Mouse (Mus musculus) intestine, postnatal 0 days (tissue): ENCODE measurements at regions not wholly inside any gene's neighbourhood (a gene's known extent, or its start where the extent isn't known, plus 50 kb on each side); places are given as distances from the start of the nearest gene placed in this dataset.

ENCODE experiments used
- ATAC-seq: fragments of 200-750 bp; cut with Nextera tagmentation; 2 replicates; pipeline ENCODE4 v1.8.0; 2017; ENCODE audit warnings: mild to moderate bottlenecking, moderate TSS enrichment, moderate library complexity
- H3K27ac ChIP-seq: fragments of 300-500 bp; sonication (generic); 2 replicates; pipeline ENCODE4 v1.5.1; 2014; ENCODE audit warnings: mild to moderate bottlenecking, low read depth, low read length, moderate library complexity
- H3K27me3 ChIP-seq: fragments of 300-500 bp; sonication (generic); replicated peaks from 2 replicates; pipeline ENCODE4 v1.6.1; 2014; ENCODE audit warnings: low read length, mixed read lengths; ENCODE audit not compliant: control insufficient read depth, insufficient read depth
- H3K36me3 ChIP-seq: fragments of 300-500 bp; sonication (generic); 2 replicates; pipeline ENCODE4 v1.6.1; 2014; ENCODE audit warnings: mild to moderate bottlenecking, moderate library complexity; ENCODE audit not compliant: control insufficient read depth, insufficient read depth
- H3K4me1 ChIP-seq: fragments of 300-500 bp; sonication (generic); replicated peaks from 2 replicates; pipeline ENCODE4 v1.6.1; 2014; ENCODE audit warnings: antibody characterized with exemption, low read length, mixed read lengths; ENCODE audit not compliant: control insufficient read depth, insufficient read depth
- H3K4me2 ChIP-seq: fragments of 300-500 bp; sonication (generic); replicated peaks from 2 replicates; pipeline ENCODE4 v1.6.1; 2014; ENCODE audit warnings: low read depth, mild to moderate bottlenecking, moderate library complexity
- H3K4me3 ChIP-seq: fragments of 300-500 bp; sonication (generic); 2 replicates; pipeline ENCODE4 v1.5.1; 2014; ENCODE audit warnings: low read depth, low read length
- H3K9ac ChIP-seq: fragments of 300-500 bp; sonication (generic); 2 replicates; pipeline ENCODE4 v1.6.1; 2014; ENCODE audit warnings: mild to moderate bottlenecking, low read depth, low read length
- H3K9me3 ChIP-seq: fragments of 300-500 bp; sonication (generic); 2 replicates; pipeline ENCODE4 v1.6.1; 2016; ENCODE audit warnings: mixed run types; ENCODE audit not compliant: control insufficient read depth
- CTCF ChIP-seq: sonication (generic); IDR thresholded peaks from 2 replicates; pipeline ENCODE4 v1.5.1; 2016; ENCODE audit warnings: low read depth, mild to moderate bottlenecking, control low read depth, antibody characterized with exemption, moderate library complexity
- WGBS: fragments of 180-500 bp; shearing (Covaris S2); extraction: QIAGEN DNeasy Blood & Tissue Kit; methylation state at CpG from one replicate; pipeline ENCODE4 v1.1.7; 2014; 5-methylcytosine and 5-hydroxymethylcytosine counted together

DNA sequence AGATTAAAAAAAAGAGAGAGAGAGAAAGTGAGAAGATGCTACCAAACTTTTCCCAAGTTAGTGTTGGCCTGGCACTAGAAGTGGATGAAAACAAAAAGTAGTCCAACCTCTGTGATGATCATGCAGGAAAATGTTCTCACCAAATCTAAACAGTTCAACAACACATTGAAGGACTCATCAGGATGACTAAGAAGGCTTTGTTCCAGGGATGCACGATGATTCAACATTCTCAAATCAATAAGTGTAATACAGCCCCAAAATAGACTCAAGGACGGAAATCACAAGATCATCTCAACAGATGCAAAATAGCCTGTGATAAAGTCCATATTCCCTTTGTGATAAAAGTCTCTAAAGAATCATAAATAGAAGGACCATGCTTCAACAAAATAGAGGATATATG is 106.3 kb downstream of the Cysltr2 start:
- no peak overlapping the region for H3K27ac ChIP-seq
- no peak overlapping the region for H3K4me3 ChIP-seq
- no peak overlapping the region for H3K9ac ChIP-seq
- WGBS, result 80% methylated on average over 2 of the region's 2 CpGs
- H3K4me1 ChIP-seq, result no peaks in the 10 kb centered on the region
- no peaks in the 10 kb centered on the region for H3K27me3 ChIP-seq
- no peaks in the 10 kb centered on the region for H3K36me3 ChIP-seq
- TF ChIP-seq CTCF, result no peak
- no peaks in the 10 kb centered on the region for H3K9me3 ChIP-seq
- no peak for ATAC-seq
- no peak overlapping the region for H3K4me2 ChIP-seq

- H3K27ac ChIP-seq, result no peak overlapping the region
- no peak overlapping the region for H3K9ac ChIP-seq
- no peaks in the 10 kb centered on the region for H3K27me3 ChIP-seq
- TF ChIP-seq CTCF, result no peak
- no peak overlapping the region for H3K4me2 ChIP-seq
- no peaks in the 10 kb centered on the region for H3K4me1 ChIP-seq
- H3K9me3 ChIP-seq, result no peaks in the 10 kb centered on the region
- no peak for ATAC-seq
- no peak overlapping the region for H3K4me3 ChIP-seq
- H3K36me3 ChIP-seq, result no peaks in the 10 kb centered on the region
Measured at GRCm38 (mm10) chr14:72939067-72939393, 109.9 kb downstream of the Cysltr2 start.

GRCm38 (mm10) chr14:72938382-72939066 is 110.4 kb downstream of the Cysltr2 start:
- no peak overlapping the region for H3K27ac ChIP-seq
- no peaks in the 10 kb centered on the region for H3K4me1 ChIP-seq
- no peak for TF ChIP-seq CTCF
- no peak for ATAC-seq
- H3K4me2 ChIP-seq, result no peak overlapping the region
- no peaks in the 10 kb centered on the region for H3K9me3 ChIP-seq
- H3K9ac ChIP-seq, result no peak overlapping the region
- no peaks in the 10 kb centered on the region for H3K36me3 ChIP-seq
- no peak overlapping the region for H3K4me3 ChIP-seq
- no peaks in the 10 kb centered on the region for H3K27me3 ChIP-seq

GRCm38 (mm10) chr14:72933598-72933997 is 115.3 kb downstream of the Cysltr2 start:
- TF ChIP-seq CTCF, result no peak
- Histone ChIP-seq H3K4me2 (no peak overlapping the region), H3K4me1 (no peaks in the 10 kb centered on the region), H3K27ac (no peak overlapping the region), H3K9me3 (no peaks in the 10 kb centered on the region), H3K27me3 (no peaks in the 10 kb centered on the region), H3K9ac (no peak overlapping the region), H3K36me3 (no peaks in the 10 kb centered on the region), H3K4me3 (no peak overlapping the region)
- no peak for ATAC-seq

GRCm38 (mm10) chr14:72932296-72932695 is 116.6 kb downstream of the Cysltr2 start:
- Histone ChIP-seq H3K36me3 (no peaks in the 10 kb centered on the region), H3K9me3 (no peaks in the 10 kb centered on the region), H3K4me3 (no peak overlapping the region), H3K4me2 (no peak overlapping the region), H3K27ac (no peak overlapping the region), H3K4me1 (no peaks in the 10 kb centered on the region), H3K9ac (no peak overlapping the region), H3K27me3 (no peaks in the 10 kb centered on the region)
- ATAC-seq, result no peak
- 56% methylated on average over 9 of the region's 9 CpGs for WGBS
- no peak for TF ChIP-seq CTCF

DNA sequence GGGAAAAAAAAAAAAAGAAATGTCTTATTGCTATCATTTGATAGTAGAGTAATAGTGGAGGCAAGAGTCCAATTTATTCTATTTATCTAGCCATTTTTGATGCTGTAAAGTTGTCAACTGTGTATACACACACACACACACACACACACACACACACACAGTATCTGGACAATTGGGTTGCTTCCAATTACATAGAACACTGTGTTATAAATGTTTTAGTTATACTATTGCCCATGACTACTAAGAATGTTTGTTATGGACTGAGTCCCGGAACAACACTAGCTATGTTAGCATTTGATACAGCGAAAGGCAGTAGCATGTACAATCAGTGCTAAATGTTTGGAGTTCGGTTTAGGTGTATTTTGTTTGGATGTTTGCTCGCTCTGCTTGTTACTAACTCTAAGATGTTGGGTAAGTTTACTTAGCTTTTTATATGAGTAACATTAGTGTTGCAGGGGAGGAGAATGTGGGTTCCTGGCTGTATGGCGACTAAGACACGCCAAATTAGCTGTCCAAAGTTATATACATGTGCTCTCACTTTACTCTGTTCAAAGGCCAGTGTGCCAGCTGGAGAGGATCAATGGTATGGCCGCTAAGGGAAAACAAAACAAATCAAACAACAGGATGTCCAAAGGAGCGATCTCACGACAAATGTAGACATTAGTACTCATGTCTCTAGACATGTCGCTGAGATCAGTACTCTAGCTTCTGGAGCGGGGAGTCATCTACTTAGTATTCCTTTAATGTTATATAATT is 147.6 kb downstream of the Cysltr2 start:
- no peaks in the 10 kb centered on the region for H3K36me3 ChIP-seq
- no peak overlapping the region for H3K27ac ChIP-seq
- H3K9me3 ChIP-seq, result no peaks in the 10 kb centered on the region
- H3K9ac ChIP-seq, result no peak overlapping the region
- H3K4me1 ChIP-seq, result no peaks in the 10 kb centered on the region
- H3K27me3 ChIP-seq, result no peaks in the 10 kb centered on the region
- ATAC-seq, result no peak
- no peak overlapping the region for H3K4me3 ChIP-seq
- H3K4me2 ChIP-seq, result no peak overlapping the region
- WGBS, result 78% methylated on average over 11 of the region's 11 CpGs
- TF ChIP-seq CTCF, result no peak
